Mouse (Mus musculus) hindbrain, embryonic 15.5 days (tissue): ENCODE measurements around the gene Fbxo6. TPM values are rescaled to one million over a fixed set of nuclear protein-coding genes. Genes with fewer than 3 reads are reported as not detected.
A peak's percentile ranks its signal among the peaks of the same experiment; 100 is the strongest.
"Not testable (repeated sequence)": the region's sequence is repeated elsewhere in the genome, so short reads cannot be mapped to it uniquely, and the experiment has no call there.

Source experiments
- ATAC-seq: fragments of 200-750 bp; cut with Nextera tagmentation; 2 replicates; pipeline ENCODE4 v1.8.0; 2017; ENCODE audit warnings: low read depth, moderate number of reproducible peaks, moderate TSS enrichment; ENCODE audit not compliant: low FRiP score
- H3K27ac ChIP-seq: fragments of 300-500 bp; sonication (generic); replicated peaks from 2 replicates; pipeline ENCODE4 v1.5.1; 2015; ENCODE audit warnings: mild to moderate bottlenecking, inconsistent platforms
- H3K27me3 ChIP-seq: fragments of 300-500 bp; sonication (generic); 2 replicates; pipeline ENCODE4 v1.6.1; 2015; ENCODE audit warnings: control low read depth, inconsistent platforms
- H3K36me3 ChIP-seq: fragments of 300-500 bp; sonication (generic); 2 replicates; pipeline ENCODE4 v1.6.1; 2015; ENCODE audit warnings: control low read depth, inconsistent platforms
- H3K4me1 ChIP-seq: fragments of 300-500 bp; sonication (generic); replicated peaks from 2 replicates; pipeline ENCODE4 v1.6.1; 2015; ENCODE audit warnings: control low read depth, inconsistent platforms
- H3K4me2 ChIP-seq: fragments of 300-500 bp; sonication (generic); 2 replicates; pipeline ENCODE4 v1.6.1; 2015; ENCODE audit warnings: moderate library complexity, mild to moderate bottlenecking, inconsistent platforms
- H3K4me3 ChIP-seq: fragments of 300-500 bp; sonication (generic); 2 replicates; pipeline ENCODE4 v1.5.1; 2015; ENCODE audit warnings: mild to moderate bottlenecking, inconsistent platforms
- H3K9ac ChIP-seq: fragments of 300-500 bp; sonication (generic); 2 replicates; pipeline ENCODE4 v1.6.1; 2015; ENCODE audit warnings: inconsistent platforms
- H3K9me3 ChIP-seq: fragments of 300-500 bp; sonication (generic); 2 replicates; pipeline ENCODE4 v1.6.1; 2016; ENCODE audit warnings: control low read depth, inconsistent platforms
- WGBS: fragments of 180-500 bp; shearing (Covaris S2); methylation state at CpG from one replicate; pipeline ENCODE4 v1.1.7; 2015; 5-methylcytosine and 5-hydroxymethylcytosine counted together
- polyA plus RNA-seq: library from polyadenylated mRNA; unstranded; fragments of >200 nt; fragmentation: Nextera tagmentation; extraction: Ambion mirVana; gene quantifications from 2 replicates; pipeline ENCODE4 v1.2.1, GENCODE M21; 2015

The Fbxo6 gene
- polyA plus RNA-seq = 21.7 and 21.8 TPM in 2 replicates

DNA sequence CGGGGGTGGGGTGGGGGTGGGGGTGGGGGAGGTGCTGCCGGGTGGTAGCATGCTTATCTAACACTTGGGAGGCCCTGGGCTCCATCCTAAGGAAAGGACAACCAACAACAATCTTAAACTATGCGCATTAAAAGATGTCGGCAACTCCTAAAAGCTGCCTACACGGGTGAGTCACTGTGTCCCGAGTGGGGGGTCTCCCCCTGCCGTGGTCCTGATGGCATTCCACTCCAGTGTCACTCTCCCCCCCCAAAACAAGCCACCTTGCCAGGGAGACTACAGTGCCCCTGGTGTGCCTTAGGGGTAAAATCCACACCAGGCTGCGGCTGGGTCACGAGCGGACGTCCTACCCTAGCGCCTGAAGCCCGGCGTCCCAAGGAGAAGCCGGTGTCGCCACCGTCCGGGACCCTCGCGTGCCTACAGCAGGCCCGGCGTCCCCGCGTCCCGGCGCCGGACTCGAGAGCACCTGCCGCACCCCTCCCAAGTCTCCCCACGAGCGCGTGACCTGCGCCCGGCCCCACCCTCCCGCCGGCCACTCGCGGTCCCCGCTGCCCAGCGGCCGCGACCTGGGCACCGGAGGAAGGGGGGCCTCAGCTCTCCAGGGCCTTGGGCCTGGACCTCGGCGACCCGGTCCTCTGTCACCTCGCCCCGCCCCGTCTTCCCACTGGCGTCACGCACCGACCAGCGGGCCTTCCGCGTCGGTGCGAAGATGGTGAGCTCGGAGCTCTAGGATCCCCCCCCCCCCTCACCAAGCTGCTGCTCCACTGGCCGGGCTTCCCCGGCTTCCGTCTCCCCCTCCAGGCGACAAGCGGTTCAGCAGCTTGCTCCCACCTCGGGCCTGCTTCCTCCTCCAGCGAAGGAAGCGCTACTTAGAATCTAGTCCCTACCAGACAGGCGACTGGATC is at the start of gene Fbxo6:
Gene Fbxo6, minus strand, starts transcription at position 874 of the 902 bp plus-strand sequence.
- no peaks in the 10 kb centered on the region for H3K9me3 ChIP-seq
- no peaks in the 10 kb centered on the region for H3K27me3 ChIP-seq
- peak within 1 kb of the TSS; percentile 73 for H3K9ac ChIP-seq
- H3K36me3 ChIP-seq = peaks cover 32% of the 10 kb centered on the region
- peak within 1 kb of the TSS; percentile 93 for H3K4me2 ChIP-seq
- peak within 1 kb of the TSS; percentile 92 for H3K27ac ChIP-seq
- H3K4me1 ChIP-seq = peaks cover 8% of the 10 kb centered on the region
- H3K4me3 ChIP-seq = peak within 1 kb of the TSS; percentile 51
- ATAC-seq = peak; percentile 89
- WGBS = under 1% methylated on average over 57 of the region's 67 CpGs

- WGBS = 36% methylated on average over 10 of the region's 10 CpGs
- H3K9ac ChIP-seq = no peak overlapping the region
- no peaks in the 10 kb centered on the region for H3K9me3 ChIP-seq
- no peak for ATAC-seq
- no peaks in the 10 kb centered on the region for H3K36me3 ChIP-seq
- H3K4me1 ChIP-seq = peaks cover 9% of the 10 kb centered on the region
- H3K27me3 ChIP-seq = no peaks in the 10 kb centered on the region
- H3K4me2 ChIP-seq = no peak overlapping the region
- no peak overlapping the region for H3K4me3 ChIP-seq
- no peak overlapping the region for H3K27ac ChIP-seq
These were observed 46.8 kb upstream of the Fbxo6 start for GRCm38 (mm10) chr4:148198721-148199120.

DNA sequence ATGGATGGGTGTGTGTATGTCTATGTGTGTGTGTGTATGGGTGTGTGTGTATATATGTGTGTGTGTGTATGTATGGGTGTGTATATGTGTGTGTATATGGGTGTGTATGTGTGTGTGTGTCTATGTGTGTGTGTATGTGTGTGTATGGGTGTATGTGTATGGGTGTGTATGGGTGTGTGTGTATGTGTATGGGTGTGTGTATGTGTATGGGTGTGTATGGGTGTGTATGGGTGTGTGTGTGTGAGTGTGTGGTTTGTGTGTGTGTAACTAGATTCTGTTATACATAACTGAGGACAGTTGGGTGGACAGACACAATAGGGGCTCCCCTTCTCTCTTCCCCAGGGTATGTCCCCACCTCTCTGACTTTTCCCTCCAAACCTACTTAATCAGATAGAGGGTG is 42.5 kb upstream of the Fbxo6 start:
- Histone ChIP-seq H3K4me3 (no peak overlapping the region), H3K4me2 (no peak overlapping the region), H3K36me3 (no peaks in the 10 kb centered on the region), H3K27ac (no peak overlapping the region), H3K9me3 (no peaks in the 10 kb centered on the region), H3K9ac (no peak overlapping the region), H3K27me3 (no peaks in the 10 kb centered on the region), H3K4me1 (peaks cover 16% of the 10 kb centered on the region)
- no peak; the same call in 1 of the 2 replicates for ATAC-seq

DNA sequence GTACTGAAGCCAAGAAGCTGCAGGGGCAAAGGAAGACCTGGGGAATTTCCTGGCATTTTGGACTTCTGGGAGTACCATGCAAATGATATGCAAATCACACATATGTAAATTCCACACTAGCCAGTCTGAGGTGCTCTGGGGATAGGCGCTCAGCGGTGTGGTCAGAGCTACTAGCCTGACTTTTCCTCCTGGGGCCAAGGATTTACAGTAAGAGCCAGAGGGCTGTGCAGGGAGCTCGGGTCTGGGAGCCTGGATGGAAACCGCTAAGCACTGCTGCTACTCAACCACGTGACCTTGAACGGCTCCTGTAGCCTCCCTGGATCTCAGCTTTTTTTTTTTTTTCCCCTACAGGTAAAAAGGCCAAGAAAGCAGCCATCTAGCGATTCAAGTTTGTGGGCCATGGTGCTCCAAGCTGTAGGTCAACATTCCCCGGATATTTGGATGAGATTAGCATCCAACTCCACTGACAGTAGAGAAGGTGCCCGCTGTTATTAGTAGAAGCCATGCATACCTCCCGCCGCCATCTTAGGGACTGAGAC is 40.8 kb upstream of the Fbxo6 start:
- H3K4me2 ChIP-seq = no peak overlapping the region
- H3K4me3 ChIP-seq = no peak overlapping the region
- no peak overlapping the region for H3K9ac ChIP-seq
- WGBS = 34% methylated on average over 11 of the region's 11 CpGs
- no peak for ATAC-seq
- H3K27ac ChIP-seq = no peak overlapping the region
- H3K36me3 ChIP-seq = no peaks in the 10 kb centered on the region
- no peaks in the 10 kb centered on the region for H3K9me3 ChIP-seq
- H3K4me1 ChIP-seq = peaks cover 7% of the 10 kb centered on the region
- no peaks in the 10 kb centered on the region for H3K27me3 ChIP-seq

DNA sequence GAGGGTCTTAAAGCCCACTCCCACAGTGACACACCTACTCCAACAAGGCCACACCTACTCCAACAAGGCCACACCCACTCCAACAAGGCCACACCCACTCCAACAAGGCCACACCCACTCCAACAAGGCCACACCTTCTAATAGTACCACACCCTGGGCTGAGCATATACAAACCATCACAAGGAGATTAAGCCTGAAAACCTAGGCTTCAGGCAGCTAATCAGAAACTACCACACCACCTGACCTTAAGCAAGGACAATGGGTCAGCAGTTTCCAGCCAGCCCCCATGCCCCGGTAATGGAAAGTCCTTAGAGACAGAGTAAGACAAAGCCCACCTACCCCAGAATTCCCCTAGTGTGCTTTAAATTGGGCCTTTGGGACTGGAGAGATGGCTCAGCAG is 36.8 kb upstream of the Fbxo6 start:
- not testable (repeated sequence) for H3K9ac ChIP-seq, H3K4me3 ChIP-seq, H3K27ac ChIP-seq, H3K36me3 ChIP-seq, H3K27me3 ChIP-seq, H3K9me3 ChIP-seq, ATAC-seq, H3K4me2 ChIP-seq
- 92% methylated on average over 1 of the region's 1 CpGs for WGBS
- peaks cover 14% of the 10 kb centered on the region for H3K4me1 ChIP-seq

DNA sequence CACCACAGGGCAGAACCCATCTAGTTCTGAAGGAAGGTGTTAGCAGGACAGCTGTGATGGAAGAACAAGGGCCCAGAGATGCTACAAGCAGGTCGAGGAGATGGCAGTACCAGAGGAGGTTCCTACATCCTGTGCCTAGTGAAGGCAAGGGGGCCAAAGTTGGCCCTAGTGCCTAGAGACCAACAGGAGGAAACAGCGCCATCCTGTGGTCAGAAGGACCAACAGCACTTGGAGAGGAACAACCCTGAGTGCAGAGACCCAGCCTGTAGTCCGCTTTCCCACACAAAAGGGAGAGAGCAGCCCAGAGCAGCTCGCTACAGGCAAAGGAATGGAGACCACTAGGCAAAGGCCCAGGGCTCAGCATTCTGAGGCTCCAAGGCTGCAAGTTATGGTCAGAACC is 33.9 kb upstream of the Fbxo6 start:
- H3K36me3 ChIP-seq = no peaks in the 10 kb centered on the region
- H3K4me2 ChIP-seq = no peak overlapping the region
- H3K4me3 ChIP-seq = no peak overlapping the region
- no peaks in the 10 kb centered on the region for H3K9me3 ChIP-seq
- H3K9ac ChIP-seq = no peak overlapping the region
- 73% methylated on average over 4 of the region's 4 CpGs for whole genome bisulfite sequencing
- ATAC-seq = no peak
- H3K4me1 ChIP-seq = peaks cover 13% of the 10 kb centered on the region; the same call in 1 of the 2 replicates
- H3K27ac ChIP-seq = no peak overlapping the region
- no peaks in the 10 kb centered on the region for H3K27me3 ChIP-seq

DNA sequence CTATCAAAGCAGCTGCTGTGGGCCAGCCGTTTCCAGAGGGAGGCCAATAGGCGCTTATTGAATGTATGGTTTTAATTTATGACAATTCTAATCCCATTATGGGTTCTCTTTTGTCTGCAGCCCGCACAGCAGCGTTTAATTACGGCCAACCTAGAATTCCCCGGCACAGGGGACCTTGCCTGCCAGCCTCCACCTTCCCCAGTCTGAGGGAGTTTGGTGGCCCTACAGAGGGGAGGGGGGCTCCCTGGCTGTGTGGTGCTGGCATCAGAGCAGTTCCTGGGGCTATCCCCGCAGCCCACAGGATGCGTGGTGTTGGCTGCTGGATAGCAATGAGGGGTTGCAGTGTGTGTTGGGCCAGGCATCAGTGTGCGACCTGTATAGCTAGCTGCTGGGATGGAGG is 32.6 kb upstream of the Fbxo6 start:
- Histone ChIP-seq H3K4me2 (no peak overlapping the region), H3K4me1 (peaks cover 13% of the 10 kb centered on the region; the same call in 1 of the 2 replicates), H3K9ac (no peak overlapping the region), H3K4me3 (no peak overlapping the region), H3K36me3 (no peaks in the 10 kb centered on the region), H3K27me3 (no peaks in the 10 kb centered on the region), H3K9me3 (no peaks in the 10 kb centered on the region), H3K27ac (no peak overlapping the region)
- ATAC-seq = 0 out of 2 replicates have a peak, but pooled peaks have one; percentile 37
- WGBS = 31% methylated on average over 9 of the region's 9 CpGs

DNA sequence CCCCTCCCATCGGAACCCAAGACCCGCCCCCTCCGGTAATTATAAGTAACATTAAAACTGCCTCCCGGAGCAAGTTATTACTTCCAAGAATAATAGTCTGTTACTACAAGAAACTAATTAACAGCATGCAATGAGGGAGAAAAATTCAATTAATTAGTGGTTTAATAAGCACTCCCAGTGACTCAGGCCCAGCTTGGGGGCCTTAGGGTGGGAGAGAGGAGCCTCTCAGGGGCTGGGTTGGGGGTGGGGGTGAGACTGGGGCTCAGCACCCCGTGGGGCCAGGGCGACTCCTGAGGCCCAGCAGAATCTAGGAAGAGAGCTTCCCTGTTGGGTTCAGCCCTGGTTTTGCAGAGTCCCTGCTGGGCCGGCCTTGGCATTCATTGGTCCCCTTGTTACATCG is 30.4 kb upstream of the Fbxo6 start:
- WGBS = 25% methylated on average over 8 of the region's 8 CpGs
- H3K4me3 ChIP-seq = no peak overlapping the region
- no peak overlapping the region for H3K27ac ChIP-seq
- H3K9ac ChIP-seq = no peak overlapping the region
- no peaks in the 10 kb centered on the region for H3K9me3 ChIP-seq
- ATAC-seq = peak; percentile 32; the same call in 1 of the 2 replicates
- peaks cover 13% of the 10 kb centered on the region; the same call in 1 of the 2 replicates for H3K4me1 ChIP-seq
- H3K36me3 ChIP-seq = no peaks in the 10 kb centered on the region
- no peak overlapping the region for H3K4me2 ChIP-seq
- H3K27me3 ChIP-seq = no peaks in the 10 kb centered on the region

- no peaks in the 10 kb centered on the region for H3K27me3 ChIP-seq
- H3K9ac ChIP-seq = no peak overlapping the region
- H3K4me1 ChIP-seq = peaks cover 13% of the 10 kb centered on the region; the same call in 1 of the 2 replicates
- no peak for ATAC-seq
- no peak overlapping the region for H3K4me2 ChIP-seq
- no peaks in the 10 kb centered on the region for H3K9me3 ChIP-seq
- H3K4me3 ChIP-seq = no peak overlapping the region
- H3K27ac ChIP-seq = no peak overlapping the region
- H3K36me3 ChIP-seq = no peaks in the 10 kb centered on the region
- 88% methylated on average over 12 of the region's 12 CpGs for WGBS
These were observed 29.5 kb upstream of the Fbxo6 start for GRCm38 (mm10) chr4:148181483-148181882.

DNA sequence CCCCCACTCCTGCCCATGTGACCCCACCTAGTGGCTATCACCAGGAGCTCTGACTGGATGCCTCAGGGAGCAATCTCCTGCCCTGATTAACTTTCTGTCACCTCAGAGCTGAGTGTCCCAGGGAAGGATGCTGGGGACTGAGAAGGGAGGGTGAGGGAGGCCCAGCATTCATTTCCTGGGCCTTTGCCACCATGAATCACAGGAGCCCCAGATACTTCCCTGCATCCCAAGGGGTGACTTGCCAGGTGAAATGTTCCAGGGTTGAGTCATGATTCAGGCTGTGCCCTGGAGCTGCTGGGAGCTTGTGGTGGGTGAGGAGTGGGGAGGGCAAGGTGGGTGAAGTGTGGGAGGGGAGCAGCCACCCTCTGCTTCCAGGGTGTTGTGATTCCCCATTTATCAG is 25.8 kb upstream of the Fbxo6 start:
- H3K4me1 ChIP-seq = peaks cover 33% of the 10 kb centered on the region
- no peak overlapping the region for H3K4me3 ChIP-seq
- H3K36me3 ChIP-seq = no peaks in the 10 kb centered on the region
- H3K27ac ChIP-seq = no peak overlapping the region
- no peak overlapping the region for H3K9ac ChIP-seq
- H3K27me3 ChIP-seq = no peaks in the 10 kb centered on the region
- no peak for ATAC-seq
- H3K9me3 ChIP-seq = no peaks in the 10 kb centered on the region
- H3K4me2 ChIP-seq = no peak overlapping the region

- H3K4me2 ChIP-seq, H3K36me3 ChIP-seq, ATAC-seq, H3K27me3 ChIP-seq, H3K27ac ChIP-seq, H3K9ac ChIP-seq, H3K4me3 ChIP-seq, H3K9me3 ChIP-seq: not testable (repeated sequence)
- peaks cover 28% of the 10 kb centered on the region for H3K4me1 ChIP-seq
- WGBS = 76% methylated on average over 5 of the region's 6 CpGs
These were observed 24.7 kb upstream of the Fbxo6 start for GRCm38 (mm10) chr4:148176603-148177002.

- Histone ChIP-seq H3K4me2 (peak overlapping the region; percentile 49), H3K9me3 (no peaks in the 10 kb centered on the region), H3K9ac (no peak overlapping the region), H3K4me3 (no peak overlapping the region), H3K36me3 (no peaks in the 10 kb centered on the region), H3K27me3 (peaks cover 6% of the 10 kb centered on the region; the same call in 1 of the 2 replicates), H3K27ac (peak overlapping the region; percentile 79), H3K4me1 (peaks cover 32% of the 10 kb centered on the region)
- WGBS = 13% methylated on average over 12 of the region's 12 CpGs
- ATAC-seq = no peak
These were observed 22.5 kb upstream of the Fbxo6 start for GRCm38 (mm10) chr4:148174495-148174862.
